Mouse (Mus musculus) frontal cortex, adult (tissue): ENCODE measurements around the gene Kcnn1.

Source experiments
- ATAC-seq: cut with Nextera tagmentation; 2 replicates; pipeline ENCODE4 v1.9.2; 2017; ENCODE audit warnings: mild to moderate bottlenecking, moderate library complexity, mixed read lengths; ENCODE audit not compliant: low TSS enrichment

Gene Kcnn1

DNA sequence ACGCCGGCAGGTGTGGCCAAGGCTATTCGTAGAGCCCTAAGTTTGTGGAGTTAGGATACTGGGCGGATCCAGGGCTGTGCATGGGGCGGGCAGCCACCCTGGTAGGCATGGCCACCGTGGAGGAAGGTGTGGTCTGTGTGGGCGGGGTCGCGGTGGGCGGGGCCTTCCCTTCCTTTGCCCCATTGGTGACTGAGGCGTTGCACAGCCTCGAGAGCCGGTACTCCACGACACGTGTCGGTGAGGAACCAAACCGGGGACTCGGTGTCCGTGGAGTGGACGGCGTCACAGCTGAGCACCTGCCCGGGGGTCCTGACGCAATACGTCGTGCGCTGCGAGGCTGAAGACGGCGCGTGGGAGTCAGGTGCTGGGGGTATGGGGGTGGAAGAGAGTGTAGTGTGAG is 46.4 kb downstream of the Kcnn1 start:
- peak; percentile 38 for ATAC-seq

DNA sequence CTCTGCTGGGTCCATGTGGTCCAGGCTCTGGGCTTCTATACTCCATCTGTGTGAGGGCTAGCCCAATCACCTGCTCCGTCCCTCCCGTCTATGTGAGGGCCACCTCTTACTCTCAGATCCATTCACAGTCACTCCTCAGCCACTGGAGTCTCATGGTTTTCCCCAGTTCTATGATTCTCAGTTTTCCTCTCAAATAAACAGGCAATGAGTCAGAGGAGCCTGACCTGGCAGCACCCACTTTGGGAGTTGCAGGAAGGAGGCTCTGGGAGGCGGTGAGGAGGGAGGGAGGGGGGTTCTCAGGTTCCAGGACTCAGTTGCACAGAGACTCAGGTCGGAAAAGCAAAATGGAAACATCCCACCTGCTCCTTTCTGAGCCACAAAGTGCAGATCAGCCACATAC is 50.2 kb downstream of the Kcnn1 start:
- ATAC-seq = no peak

GRCm38 (mm10) chr8:70812055-70812454 is 51.0 kb downstream of the Kcnn1 start:
- no peak for ATAC-seq

- ATAC-seq = no peak
Observed at GRCm38 (mm10) chr8:70810962-70811680, 51.9 kb downstream of the Kcnn1 start.

DNA sequence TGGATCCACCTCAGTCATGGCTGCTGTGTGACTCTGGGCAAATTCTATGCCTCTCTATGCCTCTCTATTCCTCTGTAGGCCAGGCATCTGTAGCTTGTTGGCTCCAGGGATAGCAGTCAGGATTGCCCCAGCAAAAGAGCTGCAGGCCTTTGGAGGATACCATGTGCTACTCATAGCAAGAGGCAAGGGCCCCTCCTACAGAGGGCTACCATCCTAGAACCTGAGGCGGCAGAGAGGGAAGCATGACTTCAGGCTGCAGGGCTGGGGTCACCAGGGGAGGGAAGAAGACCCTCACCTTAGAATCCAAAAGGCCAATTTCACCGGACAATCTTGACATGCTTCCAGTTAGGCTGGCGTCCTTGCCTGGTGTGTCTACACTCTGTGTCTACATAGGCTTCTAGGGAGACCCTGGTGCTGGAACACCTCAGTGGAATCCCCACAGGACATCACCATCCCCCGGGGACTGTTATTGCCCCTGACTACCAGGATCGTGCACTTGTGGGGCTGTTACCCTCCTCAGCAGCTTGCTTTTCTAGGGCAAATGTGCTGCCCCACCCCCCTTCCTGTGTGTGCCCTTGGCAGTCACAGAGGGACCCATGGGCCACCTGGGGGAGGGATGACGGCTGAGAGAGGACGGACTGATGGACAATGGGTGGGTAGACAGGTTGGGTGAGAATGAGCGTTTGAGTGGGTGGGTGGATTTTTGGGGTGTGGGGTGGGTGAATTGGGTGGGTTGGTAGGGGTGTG is 53.9 kb downstream of the Kcnn1 start:
- no peak for ATAC-seq

- no peak for ATAC-seq
Observed at GRCm38 (mm10) chr8:70808239-70808638, 54.8 kb downstream of the Kcnn1 start, which contains the start of gene Il12rb1. TSS of gene Il12rb1 (plus strand) at chr8:70808449.

DNA sequence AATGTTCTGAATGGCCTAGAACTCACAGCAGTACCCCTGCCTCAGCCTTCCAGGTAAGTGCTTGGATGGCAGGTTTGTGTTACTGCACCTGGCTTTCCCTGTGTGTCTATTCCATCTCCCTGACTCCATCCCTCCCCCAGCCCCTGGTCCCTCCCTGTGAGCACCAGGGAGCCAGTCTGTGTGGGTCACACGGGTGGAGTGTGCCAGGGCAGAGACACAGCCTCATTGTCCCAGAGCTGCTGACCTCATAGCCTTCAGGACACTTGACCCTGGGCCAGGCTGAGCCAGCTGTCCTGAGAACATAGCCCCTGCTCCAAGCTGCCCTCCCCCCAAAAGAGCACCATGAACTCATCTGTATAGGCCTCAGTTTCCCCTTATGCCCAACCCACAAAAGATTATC is 55.8 kb downstream of the Kcnn1 start:
- ATAC-seq = peak; percentile 26; the same call in 1 of the 2 replicates

DNA sequence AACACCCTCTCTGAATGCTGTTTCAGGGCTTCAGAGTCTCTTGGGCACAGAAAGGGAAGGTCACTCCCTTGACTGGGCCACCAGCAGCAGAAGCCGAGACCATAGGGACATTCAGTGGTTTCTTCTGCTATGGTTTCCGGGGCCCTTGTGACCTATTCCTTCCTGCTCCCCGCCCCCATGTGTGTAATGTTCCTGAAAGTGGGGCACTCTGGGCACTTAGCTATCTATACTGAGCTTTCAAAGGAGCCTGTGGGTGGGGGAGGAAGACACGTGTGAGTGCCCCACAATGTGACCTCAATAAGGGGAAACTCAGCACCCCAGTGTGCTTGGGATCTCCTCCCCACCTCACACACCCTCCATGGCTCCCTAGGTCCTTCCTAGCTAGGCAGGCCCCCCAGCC is 56.5 kb downstream of the Kcnn1 start:
- ATAC-seq = no peak

- ATAC-seq = peak; percentile 67
Observed at GRCm38 (mm10) chr8:70804481-70805206, 58.4 kb downstream of the Kcnn1 start, which contains the start of gene Mast3. TSS of gene Mast3 (minus strand) at chr8:70805054.

DNA sequence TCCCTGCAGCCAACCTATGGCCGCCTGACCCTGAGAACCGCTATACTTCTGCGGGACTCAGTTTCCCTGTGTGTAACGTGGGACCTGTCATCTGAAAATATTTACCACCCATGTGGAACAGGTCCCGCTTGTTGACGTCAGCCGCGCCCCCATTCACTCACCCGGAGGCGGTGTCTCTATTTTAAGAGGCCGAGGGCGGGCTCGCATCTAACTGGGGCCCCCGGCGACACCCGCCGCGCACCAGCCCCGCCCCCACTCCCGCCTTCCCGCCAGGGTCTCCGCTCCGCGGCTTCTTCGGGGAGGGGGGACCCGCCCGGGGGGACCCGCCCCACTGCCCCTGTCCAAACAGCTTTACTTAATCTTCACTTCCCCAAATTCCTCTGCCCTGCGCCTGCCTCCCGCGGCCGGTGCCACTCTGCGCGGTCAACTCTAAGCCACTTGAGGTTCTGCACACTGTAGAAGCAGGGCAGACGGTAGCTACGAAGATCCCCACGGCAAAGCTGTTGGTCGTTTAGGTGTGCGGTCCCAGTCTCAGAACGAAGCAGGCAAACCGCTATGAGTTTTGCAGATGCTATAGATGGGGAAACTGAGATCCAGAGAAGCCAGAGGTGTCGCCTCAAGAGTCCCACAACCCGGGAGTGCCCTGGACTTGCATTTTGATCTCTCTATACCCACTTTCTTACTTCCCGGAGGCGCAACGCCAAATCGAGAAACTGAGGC is 59.1 kb downstream of the Kcnn1 start:
- peak; percentile 5; the same call in 1 of the 2 replicates for ATAC-seq

DNA sequence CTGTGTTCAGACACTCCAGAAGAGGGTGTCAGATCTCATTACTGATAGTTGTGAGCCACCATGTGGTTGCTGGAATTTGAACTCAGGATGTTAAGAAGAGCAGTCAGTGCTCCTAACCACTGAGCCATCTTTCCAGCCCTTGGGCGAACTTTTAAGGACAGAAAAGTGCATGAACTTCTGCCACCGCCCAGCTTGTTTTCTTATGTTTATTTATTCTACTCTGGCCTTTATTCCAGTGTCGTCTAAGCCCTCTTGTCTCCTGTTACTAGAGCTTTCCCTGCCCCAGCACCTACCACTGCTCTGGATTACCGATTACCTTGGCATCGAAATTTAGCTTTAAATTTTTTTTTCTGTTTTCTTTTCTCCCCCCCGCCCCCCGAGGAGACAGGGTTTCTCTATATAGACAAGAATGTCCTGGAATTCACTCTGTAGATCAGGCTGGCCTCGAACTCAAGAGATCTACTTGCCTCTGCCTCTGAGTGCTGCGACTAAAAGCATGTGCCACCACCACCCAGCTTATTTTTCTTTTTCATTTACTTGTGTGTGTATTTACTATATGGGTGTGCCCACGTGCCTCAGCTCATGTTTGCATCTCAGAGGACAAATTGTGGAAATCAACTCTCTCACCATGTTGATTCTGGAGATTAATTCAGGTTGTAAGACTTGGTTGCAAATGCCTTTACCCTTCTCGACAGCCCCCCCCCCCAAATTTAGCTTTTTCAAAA is 60.1 kb downstream of the Kcnn1 start:
- ATAC-seq = no peak

DNA sequence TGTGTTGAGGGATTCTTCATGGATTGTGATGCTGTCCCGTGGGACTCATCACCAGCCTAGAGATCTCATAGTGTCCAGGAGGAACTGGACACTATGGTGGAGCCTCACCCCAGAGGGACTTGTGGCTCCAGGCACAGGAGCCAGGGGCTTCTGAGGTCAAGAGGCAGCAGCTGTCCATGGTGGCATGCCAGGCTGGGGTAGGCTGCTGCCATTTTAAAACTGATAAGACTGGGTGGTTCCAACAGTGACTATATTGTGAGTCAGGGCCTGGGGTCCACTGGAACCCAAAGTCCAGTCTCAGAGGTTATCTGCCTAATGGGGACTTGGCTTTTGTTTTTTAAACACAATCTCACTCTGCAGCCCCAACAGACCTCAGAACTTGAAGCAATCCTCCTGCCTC is 61.2 kb downstream of the Kcnn1 start:
- no peak for ATAC-seq

DNA sequence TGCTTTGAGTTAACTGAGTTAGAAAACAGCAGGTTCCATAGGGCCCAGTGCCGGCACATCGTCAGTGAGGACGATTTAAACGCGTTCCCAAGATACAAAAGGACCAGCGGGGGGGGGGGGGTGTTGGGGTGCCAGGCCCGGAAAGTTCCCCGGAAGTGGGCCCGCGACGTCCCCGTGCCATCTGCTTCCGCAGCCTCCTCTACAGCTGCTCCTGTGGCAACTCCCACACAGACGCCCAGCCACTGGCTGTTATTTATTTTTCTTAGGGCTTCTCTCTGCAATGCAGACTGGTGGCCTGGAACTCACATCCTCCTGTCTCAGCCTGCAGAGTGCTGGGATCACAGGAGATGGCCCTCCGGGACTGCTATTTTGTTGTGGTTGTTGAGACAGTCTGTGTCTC is 61.9 kb downstream of the Kcnn1 start:
- 0 out of 2 replicates have a peak, but pooled peaks have one; percentile 3 for ATAC-seq

DNA sequence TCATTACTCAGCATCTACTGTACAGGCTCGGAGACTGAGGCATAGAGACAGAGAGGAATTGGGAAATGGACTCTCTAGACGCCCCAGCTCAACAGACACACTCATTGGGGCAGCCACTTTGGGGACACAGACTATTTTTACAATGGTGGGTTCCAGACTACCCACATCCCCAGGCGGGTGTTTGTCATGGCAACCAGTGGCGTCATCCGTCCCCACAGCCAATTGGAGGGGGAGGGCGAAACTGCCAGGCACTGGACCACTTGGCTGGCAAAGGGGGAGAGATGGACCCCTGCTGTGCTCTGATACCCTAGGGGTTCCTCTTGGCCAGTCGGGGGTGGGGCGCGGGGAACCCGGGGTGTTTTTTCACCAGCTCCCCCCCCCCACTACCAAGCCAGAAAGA is 62.4 kb downstream of the Kcnn1 start:
- peak; percentile 11; the same call in 1 of the 2 replicates for ATAC-seq

DNA sequence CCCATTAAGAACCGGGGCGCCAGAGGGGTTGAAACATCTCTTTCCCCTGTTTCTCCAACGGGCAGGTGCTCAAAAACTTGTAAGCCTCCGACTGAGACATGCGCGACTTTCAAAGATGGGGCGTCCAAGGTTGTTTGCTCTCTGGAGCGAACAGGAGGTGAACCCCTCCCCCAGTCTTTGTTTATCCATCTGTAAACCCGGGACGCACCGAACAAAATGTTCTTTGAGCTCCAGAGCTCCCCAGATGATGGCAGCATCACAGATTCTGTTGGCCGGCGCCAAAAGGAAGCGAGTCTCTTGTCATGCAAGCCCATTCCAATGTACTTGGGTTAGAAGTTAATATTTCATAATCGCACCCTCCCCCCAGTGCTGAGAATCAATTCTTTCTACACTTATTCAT is 64.8 kb downstream of the Kcnn1 start:
- no peak for ATAC-seq

DNA sequence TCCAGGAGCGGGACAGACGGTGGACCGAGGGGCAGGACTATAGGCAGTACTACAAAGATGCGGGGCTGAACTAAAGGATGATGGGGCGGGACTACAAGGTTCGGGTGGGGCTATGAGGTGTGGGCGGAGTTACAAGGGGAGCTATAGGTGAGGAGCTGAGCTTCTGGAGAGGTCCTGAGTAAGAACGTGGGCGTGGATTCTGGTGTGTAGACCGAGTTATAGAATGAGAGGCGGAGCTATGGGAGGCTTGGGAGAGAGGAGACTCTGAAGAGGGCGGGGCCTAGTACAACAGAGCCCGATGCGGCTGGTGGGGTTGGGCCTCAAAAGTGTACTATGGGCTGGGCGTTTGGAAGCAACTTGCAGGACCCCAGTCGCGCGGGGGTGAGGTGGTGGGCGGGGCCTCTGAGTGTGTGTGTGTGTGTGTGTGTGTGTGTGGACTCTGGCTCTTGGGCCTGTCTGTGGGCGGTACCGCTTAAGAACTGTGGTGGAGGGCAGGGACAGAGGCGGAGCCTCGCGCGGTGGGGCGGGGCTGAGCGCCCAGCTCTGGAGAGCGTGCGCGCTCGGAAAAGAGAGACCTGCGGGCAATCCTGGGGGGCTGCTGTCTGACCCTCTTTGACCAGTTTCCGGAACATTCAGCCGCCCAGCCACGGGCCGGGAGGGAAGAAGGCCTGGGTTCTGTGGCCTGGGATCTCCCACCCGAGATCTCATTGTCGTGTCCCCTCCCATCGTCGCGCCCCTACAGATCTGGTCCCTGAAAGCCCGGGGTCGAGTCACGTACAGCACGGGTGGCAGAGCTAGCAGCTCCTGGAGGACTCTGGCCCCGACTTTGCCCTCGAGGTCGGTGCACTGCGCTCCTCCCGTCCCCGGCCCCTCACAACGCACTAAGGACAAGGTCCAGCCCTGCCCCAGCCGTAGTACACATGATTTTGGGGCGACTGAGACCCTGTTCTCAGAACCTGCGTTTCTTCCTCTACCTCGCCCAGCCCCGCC is 65.7 kb downstream of the Kcnn1 start:
- peak; percentile 47 for ATAC-seq

DNA sequence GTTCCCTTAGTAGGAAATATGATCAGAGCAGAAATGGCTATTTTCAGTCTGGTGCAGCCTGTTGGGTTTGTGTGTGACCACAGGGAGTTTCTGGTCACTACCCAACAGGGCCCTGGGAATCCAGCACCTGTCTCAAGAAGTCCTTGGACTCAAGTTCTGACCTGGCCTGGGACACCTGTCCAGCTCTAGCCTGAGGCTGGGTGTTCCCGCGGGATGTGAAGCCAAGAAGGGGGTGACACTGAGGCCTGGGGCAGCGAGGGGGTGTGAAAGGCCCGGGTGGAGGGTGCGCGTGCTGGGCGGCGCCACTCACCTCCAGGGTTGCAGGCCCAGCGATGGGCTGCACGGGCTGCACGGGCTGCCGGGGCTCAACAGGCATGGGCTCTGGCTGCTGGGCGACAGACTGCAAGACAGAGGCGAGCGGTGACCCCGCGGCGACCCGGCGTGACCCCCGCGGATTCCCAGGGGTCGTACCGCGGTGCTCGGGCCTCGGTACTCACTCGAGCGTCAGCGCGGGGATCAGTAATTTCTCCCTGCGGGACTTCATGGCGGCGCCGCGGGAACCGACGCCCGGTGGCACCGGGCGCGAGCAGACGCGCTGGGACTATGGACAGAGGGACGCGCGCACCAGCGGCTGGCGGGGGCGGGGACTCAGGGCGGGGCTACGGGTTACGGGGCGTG is 66.5 kb downstream of the Kcnn1 start:
- ATAC-seq = no peak

DNA sequence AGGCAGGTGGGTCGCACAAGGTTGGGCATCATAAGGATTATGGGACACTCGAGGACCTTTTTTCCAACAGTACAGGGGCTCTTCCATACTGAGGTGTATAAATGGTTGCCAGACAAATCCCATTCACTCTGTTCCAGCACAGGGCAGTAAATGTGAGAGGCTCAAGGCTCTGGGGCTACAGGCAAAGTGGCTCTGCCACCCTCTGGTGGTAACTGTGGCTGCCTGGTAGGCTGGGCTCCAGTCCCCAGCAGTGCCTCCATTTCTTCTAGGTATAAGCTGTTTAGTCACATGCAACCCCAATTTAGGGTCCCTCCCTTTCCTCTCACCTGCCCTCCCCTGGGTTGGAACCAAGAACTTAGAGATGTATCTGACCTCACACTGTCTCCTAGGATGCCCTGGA is 67.7 kb downstream of the Kcnn1 start:
- no peak for ATAC-seq

- ATAC-seq = no peak
Observed at GRCm38 (mm10) chr8:70794215-70794614, 68.8 kb downstream of the Kcnn1 start.
